Mouse (Mus musculus) MEL (cell line): Measurements from ENCODE around the gene Hs6st1.

Experiments
- POLR2A ChIP-seq, 2 experiments: IDR thresholded peaks; 2 replicates each; pipeline ENCODE4 v1.6.1; 2011 to 2012; ENCODE audit warnings: low read length in 2 of 2, mild to moderate bottlenecking in 2 of 2, control low read depth in 1 of 2, improper control_type of control experiment in 1 of 2, low read depth in 1 of 2, moderate library complexity in 1 of 2; ENCODE audit not compliant: control insufficient read depth in 1 of 2, insufficient read depth in 1 of 2, poor library complexity in 1 of 2
- RCOR1 ChIP-seq: IDR thresholded peaks from 2 replicates; pipeline ENCODE4 v1.6.1; 2012; ENCODE audit warnings: low read depth, mild to moderate bottlenecking, inconsistent platforms, low read length, improper control_type of control experiment
- SIN3A ChIP-seq: IDR thresholded peaks from 2 replicates; pipeline ENCODE4 v1.6.1; 2012; ENCODE audit warnings: low read length, improper control_type of control experiment, inconsistent platforms

- TF ChIP-seq RCOR1 (no peak), POLR2A (IDR thresholded peaks at IDR 0.05; ENCODE audit: control insufficient read depth in 1 of 2, insufficient read depth in 1 of 2, low read depth in 1 of 2, low read length in 2 of 2, poor library complexity in 1 of 2) (no peak), SIN3A (no peak)
Measured at GRCm38 (mm10) chr1:36098432-36098831, 30.2 kb downstream of the Hs6st1 start.
